Mouse (Mus musculus): Measurements from ENCODE around the gene Iqcf4. TPM values are rescaled to one million over a fixed set of nuclear protein-coding genes. Genes with fewer than 3 reads are reported as not detected.

The Iqcf4 gene
- not detected for total RNA-seq (2023)

DNA sequence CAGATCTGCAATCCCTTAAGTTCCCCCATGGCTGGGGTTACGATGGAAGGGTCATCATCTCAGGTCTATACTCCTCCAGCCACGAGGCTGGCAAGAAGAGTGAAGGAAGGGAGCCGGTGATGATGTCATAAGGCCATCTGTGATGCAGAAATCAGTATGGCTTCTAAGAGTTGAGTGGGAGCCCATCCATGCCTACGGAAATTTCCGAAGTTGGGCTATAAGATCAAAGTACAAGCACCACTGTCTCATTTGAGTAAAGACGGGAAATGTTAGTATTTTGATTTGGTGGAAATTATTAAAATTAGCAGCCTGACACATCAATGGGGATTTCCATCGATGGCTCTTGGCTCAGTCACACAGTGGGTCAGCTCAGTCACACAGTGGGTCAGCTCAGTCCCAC is at the start of gene Iqcf4:
Gene Iqcf4, minus strand, starts transcription at position 101 of the 400 bp plus-strand sequence.

DNA sequence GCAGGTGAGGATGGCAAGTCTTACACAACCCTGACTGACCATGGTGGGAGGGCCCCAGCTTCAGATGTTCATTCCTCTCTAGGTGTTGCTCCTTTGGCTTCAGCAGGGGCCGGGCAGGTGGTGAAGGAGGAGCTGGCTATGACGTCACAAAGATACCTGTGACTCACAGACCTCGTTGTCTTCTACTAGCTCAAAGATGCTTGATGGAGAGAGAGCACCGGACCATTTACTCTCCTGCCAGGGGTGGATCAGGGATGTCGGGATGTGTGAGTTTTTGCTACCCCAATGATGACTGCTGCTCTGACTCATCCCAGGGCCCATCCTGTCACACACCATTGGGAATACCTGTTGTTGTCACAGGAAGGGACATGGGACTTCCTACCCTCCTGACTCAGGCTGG is 9.3 kb downstream of the Iqcf4 start, which contains the start of gene Iqcf3:
Gene Iqcf3, minus strand, starts transcription at position 101 of the 400 bp plus-strand sequence.

Other genes with a start within 250 kb of the Iqcf4 start
- gene Dusp7, start 202.4 kb downstream of the Iqcf4 start, total RNA-seq (2023), result 10 to 100 TPM; 32.4 to 33.5 TPM
- gene Rpl29, start 141.5 kb downstream of the Iqcf4 start, total RNA-seq (2023), result 100 to 1,000 TPM; 725 to 762 TPM
- 10 to 100 TPM; 19.8 to 22.0 TPM for gene Acy1, start 132.7 kb downstream of the Iqcf4 start, total RNA-seq (2023)
- 1 to 10 TPM; 7.3 to 7.4 TPM for gene Abhd14b, start 123.5 kb downstream of the Iqcf4 start, total RNA-seq (2023)
- 1 to 10 TPM; 7.1 to 8.2 TPM for gene Abhd14a, start 123.3 kb downstream of the Iqcf4 start, total RNA-seq (2023)
- gene Pcbp4, start 117.7 kb downstream of the Iqcf4 start, total RNA-seq (2023), result 1 to 10 TPM; 5.3 to 9.0 TPM
- gene Gpr62, start 105.1 kb downstream of the Iqcf4 start, total RNA-seq (2023), result under 1 TPM; 0.52 to 0.92 TPM
- 10 to 100 TPM; 56.8 to 66.2 TPM for gene Rrp9, start 95.0 kb downstream of the Iqcf4 start, total RNA-seq (2023)
- gene Parp3, start 94.0 kb downstream of the Iqcf4 start, total RNA-seq (2023), result 10 to 100 TPM; 54.1 to 54.2 TPM
- not detected for gene Iqcf1, start 71.0 kb downstream of the Iqcf4 start, total RNA-seq (2023)
- 1 to 10 TPM in 1 of 2 experiments, not detected in 1; 1.1 TPM for gene Iqcf5, start 56.4 kb downstream of the Iqcf4 start, total RNA-seq (2023)
- not detected for gene Iqcf3, start 9.4 kb downstream of the Iqcf4 start, total RNA-seq (2023)
- gene Iqcf6, start 55.6 kb upstream of the Iqcf4 start, total RNA-seq (2023), result not detected
- gene Grm2, start 85.1 kb upstream of the Iqcf4 start, total RNA-seq (2023), result not detected
- 10 to 100 TPM; 35.5 to 35.7 TPM for gene Tex264, start 114.9 kb upstream of the Iqcf4 start, total RNA-seq (2023)
- gene Rad54l2, start 218.2 kb upstream of the Iqcf4 start, total RNA-seq (2023), result 10 to 100 TPM; 29.5 to 34.1 TPM

Measured in B cell, adult 67 days (primary cell).